Mouse (Mus musculus) myocyte (in vitro differentiated cells): ENCODE measurements around the gene Cstad. TPM values are rescaled to one million over a fixed set of nuclear protein-coding genes. Genes with fewer than 3 reads are reported as not detected.

Experiments
- H3K27me3 ChIP-seq: one replicate; pipeline ENCODE4 v1.6.1; 2011; ENCODE audit not compliant: control insufficient read depth, insufficient read depth, insufficient read length
- H3K36me3 ChIP-seq: one replicate; pipeline ENCODE4 v1.6.1; 2011; ENCODE audit not compliant: control insufficient read depth, insufficient read depth
- H3K4me2 ChIP-seq: one replicate; pipeline ENCODE4 v1.6.1; 2011; ENCODE audit warnings: low read depth, control low read depth
- H3K4me3 ChIP-seq: one replicate; pipeline ENCODE4 v1.5.1; 2011; ENCODE audit warnings: mild to moderate bottlenecking, control low read depth, moderate library complexity
- H3K79me2 ChIP-seq: one replicate; pipeline ENCODE4 v1.6.1; 2011; ENCODE audit not compliant: control insufficient read depth, insufficient read depth
- H3ac ChIP-seq: one replicate; pipeline ENCODE4 v1.6.1; 2011; ENCODE audit not compliant: control insufficient read depth, insufficient read length
- CEBPB ChIP-seq: IDR thresholded peaks from 2 replicates; pipeline ENCODE4 v1.6.1; 2011; ENCODE audit warnings: mild to moderate bottlenecking, moderate library complexity; ENCODE audit not compliant: poor library complexity, insufficient read depth, severe bottlenecking
- E2F4 ChIP-seq: IDR thresholded peaks from one replicate; pipeline ENCODE4 v1.6.1; 2011; ENCODE audit warnings: mild to moderate bottlenecking, control low read depth, moderate library complexity; ENCODE audit not compliant: insufficient read depth
- MAX ChIP-seq: IDR thresholded peaks from one replicate; pipeline ENCODE4 v1.6.1; 2011; ENCODE audit warnings: low read depth, mild to moderate bottlenecking, control low read depth
- MYOD1 ChIP-seq, 3 experiments: IDR thresholded peaks; one replicate each; pipeline ENCODE4 v1.6.1; 2011; ENCODE audit warnings: control low read depth in 2 of 3, low read depth in 2 of 3, mild to moderate bottlenecking in 2 of 3, moderate library complexity in 1 of 3; ENCODE audit not compliant: insufficient read length in 2 of 3, control insufficient read depth in 1 of 3
- MYOG ChIP-seq, 3 experiments: IDR thresholded peaks; one replicate each; pipeline ENCODE4 v1.6.1; 2011; ENCODE audit warnings: control low read depth in 2 of 3, low read depth in 2 of 3, mild to moderate bottlenecking in 2 of 3; ENCODE audit not compliant: insufficient read length in 2 of 3, control insufficient read depth in 1 of 3, insufficient read depth in 1 of 3
- POLR2A ChIP-seq: IDR thresholded peaks from one replicate; pipeline ENCODE4 v1.6.1; 2011; ENCODE audit warnings: low read depth, mild to moderate bottlenecking, control low read depth, moderate library complexity; ENCODE audit not compliant: insufficient read length
- POLR2AphosphoS2 ChIP-seq: IDR thresholded peaks from one replicate; pipeline ENCODE4 v1.6.1; 2011; ENCODE audit warnings: low read depth, control low read depth; ENCODE audit not compliant: insufficient read length
- REST ChIP-seq: IDR thresholded peaks from one replicate; pipeline ENCODE4 v1.6.1; 2011; ENCODE audit warnings: mild to moderate bottlenecking, control low read depth, moderate library complexity; ENCODE audit not compliant: insufficient read depth, insufficient read length
- SRF ChIP-seq: IDR thresholded peaks from one replicate; pipeline ENCODE4 v1.6.1; 2011; ENCODE audit warnings: low read depth; ENCODE audit not compliant: control insufficient read depth, insufficient read length
- TCF12 ChIP-seq: IDR thresholded peaks from one replicate; pipeline ENCODE4 v1.6.1; 2011; ENCODE audit warnings: mild to moderate bottlenecking, control low read depth; ENCODE audit not compliant: poor library complexity, insufficient read depth, severe bottlenecking
- TCF3 ChIP-seq: IDR thresholded peaks from one replicate; pipeline ENCODE4 v1.6.1; 2011; ENCODE audit warnings: low read depth, control low read depth; ENCODE audit not compliant: insufficient read length
- USF1 ChIP-seq: IDR thresholded peaks from one replicate; pipeline ENCODE4 v1.6.1; 2011; ENCODE audit warnings: low read depth, mild to moderate bottlenecking, control low read depth, moderate library complexity
- polyA plus RNA-seq: library from polyadenylated mRNA; unstranded; fragments of >200 nt; fragmentation: generic; extraction: Trizol; gene quantifications from one replicate; pipeline ENCODE4 v1.2.1, GENCODE M21; 2012; ENCODE audit warnings: missing spikeins

The Cstad gene
- polyA plus RNA-seq, 1 experiment, result 0.77 TPM

DNA sequence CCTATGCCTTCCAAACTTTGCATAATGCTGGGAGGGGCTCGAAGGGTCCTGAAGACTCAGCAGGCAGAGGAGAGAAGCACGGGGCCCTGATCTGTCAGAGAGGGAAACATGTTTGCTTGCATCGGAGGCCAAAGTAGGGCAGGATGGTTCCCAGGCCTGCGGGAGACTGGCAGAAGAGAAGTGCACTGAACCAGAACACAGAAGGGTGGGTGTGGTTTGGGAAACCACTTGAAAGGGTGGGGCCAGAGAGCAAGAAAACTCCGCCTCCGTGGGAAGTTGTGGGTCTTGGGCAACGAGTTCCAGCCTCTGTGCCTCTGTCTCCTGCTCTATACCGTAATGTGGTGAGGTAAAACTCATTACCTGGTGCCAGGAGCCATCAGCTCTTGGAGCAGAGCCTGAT, 7.7 kb upstream of the Cstad start:
- H3K4me2 ChIP-seq, result no peak overlapping the region
- no peaks in the 10 kb centered on the region for H3K36me3 ChIP-seq
- H3ac ChIP-seq, result no peak overlapping the region
- H3K79me2 ChIP-seq, result no peaks in the 10 kb centered on the region
- H3K4me3 ChIP-seq, result no peak overlapping the region
- no peaks in the 10 kb centered on the region for H3K27me3 ChIP-seq
- TF ChIP-seq SRF (no peak), MAX (no peak), POLR2AphosphoS2 (no peak), MYOD1 (IDR thresholded peaks at IDR 0.05; ENCODE audit: control insufficient read depth in 1 of 3, insufficient read length in 2 of 3, low read depth in 2 of 3) (no peak), TCF12 (no peak), POLR2A (no peak), USF1 (no peak)

GRCm38 (mm10) chr2:30587671-30588070, 7.2 kb upstream of the Cstad start:
- H3K4me3 ChIP-seq, result no peak overlapping the region
- no peak overlapping the region for H3ac ChIP-seq
- H3K79me2 ChIP-seq, result no peaks in the 10 kb centered on the region
- TF ChIP-seq USF1, result no peak
- TF ChIP-seq REST, result no peak
- H3K4me2 ChIP-seq, result no peak overlapping the region
- H3K36me3 ChIP-seq, result no peaks in the 10 kb centered on the region
- H3K27me3 ChIP-seq, result no peaks in the 10 kb centered on the region

- TF ChIP-seq USF1 (no peak), CEBPB (peak; percentile 72)
- H3ac ChIP-seq, result no peak overlapping the region
- H3K36me3 ChIP-seq, result no peaks in the 10 kb centered on the region
- H3K27me3 ChIP-seq, result no peaks in the 10 kb centered on the region
- no peak overlapping the region for H3K4me3 ChIP-seq
- no peaks in the 10 kb centered on the region for H3K79me2 ChIP-seq
- H3K4me2 ChIP-seq, result no peak overlapping the region
These were observed 5.8 kb upstream of the Cstad start for GRCm38 (mm10) chr2:30588985-30589511.

DNA sequence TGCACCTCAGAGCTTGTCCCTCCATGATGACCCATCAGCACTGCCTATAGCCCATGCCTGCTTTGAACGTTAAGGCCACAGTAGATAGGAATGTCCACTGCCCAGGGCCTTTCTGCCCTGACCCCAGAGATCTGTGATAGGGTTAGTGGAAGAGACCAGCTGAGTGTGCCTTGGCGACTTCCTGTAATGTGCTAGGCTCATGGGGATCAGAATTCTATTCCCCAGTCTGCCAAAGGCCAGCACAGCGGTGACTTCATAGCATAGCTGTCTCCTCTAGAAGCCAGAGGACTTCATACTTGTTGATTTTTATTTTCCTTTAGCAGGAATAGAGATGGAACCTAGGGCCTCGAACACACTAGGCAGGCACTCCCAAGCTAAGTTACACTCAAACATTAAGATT, 5.1 kb upstream of the Cstad start:
- Histone ChIP-seq H3K36me3 (no peaks in the 10 kb centered on the region), H3K27me3 (no peaks in the 10 kb centered on the region), H3K4me3 (no peak overlapping the region), H3K4me2 (no peak overlapping the region), H3ac (no peak overlapping the region), H3K79me2 (no peaks in the 10 kb centered on the region)
- no peak for TF ChIP-seq E2F4
- no peak for TF ChIP-seq REST
- TF ChIP-seq MYOD1 (IDR thresholded peaks at IDR 0.05; ENCODE audit: control insufficient read depth in 1 of 3, insufficient read length in 2 of 3, low read depth in 2 of 3), result no peak
- no peak for TF ChIP-seq POLR2A
- no peak for TF ChIP-seq MAX
- TF ChIP-seq POLR2AphosphoS2, result no peak
- no peak for TF ChIP-seq MYOG (IDR thresholded peaks at IDR 0.05; ENCODE audit: control insufficient read depth in 1 of 3, insufficient read depth in 1 of 3, insufficient read length in 2 of 3, low read depth in 2 of 3)
- no peak for TF ChIP-seq USF1
- TF ChIP-seq TCF12, result no peak
- TF ChIP-seq TCF3, result no peak

GRCm38 (mm10) chr2:30590909-30591308, 3.9 kb upstream of the Cstad start:
- Histone ChIP-seq H3K4me2 (peak overlapping the region; percentile 61), H3ac (no peak overlapping the region), H3K27me3 (no peaks in the 10 kb centered on the region), H3K79me2 (no peaks in the 10 kb centered on the region), H3K4me3 (no peak overlapping the region), H3K36me3 (no peaks in the 10 kb centered on the region)
- TF ChIP-seq SRF (no peak), POLR2AphosphoS2 (no peak), MYOG (IDR thresholded peaks at IDR 0.05; ENCODE audit: control insufficient read depth in 1 of 3, insufficient read depth in 1 of 3, insufficient read length in 2 of 3, low read depth in 2 of 3) (no peak), TCF12 (no peak), USF1 (peak; percentile 98)

GRCm38 (mm10) chr2:30592391-30592790, 2.4 kb upstream of the Cstad start:
- Histone ChIP-seq H3K79me2 (no peaks in the 10 kb centered on the region), H3K36me3 (no peaks in the 10 kb centered on the region), H3K4me2 (no peak overlapping the region), H3K4me3 (no peak overlapping the region), H3K27me3 (no peaks in the 10 kb centered on the region), H3ac (no peak overlapping the region)
- TF ChIP-seq MAX (no peak), E2F4 (no peak), TCF12 (no peak), TCF3 (no peak), POLR2A (no peak), MYOG (IDR thresholded peaks at IDR 0.05; ENCODE audit: control insufficient read depth in 1 of 3, insufficient read depth in 1 of 3, insufficient read length in 2 of 3, low read depth in 2 of 3) (no peak), CEBPB (no peak)
